ENCODE assay signal across 19 mouse cellular contexts in the genomic region with DNA sequence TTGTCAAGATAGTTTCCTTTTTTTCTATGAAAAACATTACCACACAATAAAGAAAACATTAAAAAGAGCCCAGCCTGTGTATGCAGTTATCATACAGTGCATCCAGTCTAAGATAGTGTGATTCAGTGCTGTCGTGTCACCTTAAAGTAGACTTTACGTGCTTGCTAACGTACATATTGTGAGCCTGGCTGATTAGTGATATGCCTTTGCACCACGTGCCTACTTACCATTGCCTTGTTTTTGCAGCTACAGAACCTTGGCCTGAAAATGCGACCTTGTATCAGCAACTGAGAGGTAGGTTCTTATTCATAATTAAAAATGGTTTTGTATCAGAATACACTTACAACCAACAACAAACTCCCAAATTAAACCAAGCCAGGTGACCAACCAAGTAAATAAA. TPM values are rescaled to one million over a fixed set of nuclear protein-coding genes. Genes with fewer than 3 reads are reported as not detected.
DNase-seq lines count a peak whose midpoint lies in the region; ATAC-seq and TF ChIP-seq lines count a peak whose summit lies in the region.
"Had no signal": no experiment of that assay in that cellular context is flagged by ENCODE, and none has a peak within 500 bp of the region (broad histone marks: within the 10 kb centered on the region; RNA-seq: fewer than 3 reads in every experiment).

No protein-coding gene starts in this region.

- H3K27me3 ChIP-seq in MEL (ENCODE audit: control insufficient read depth in 1 of 2, insufficient read depth in 2 of 2, low read length in 2 of 2) = no peaks in the 10 kb centered on the region
- no peaks in the 10 kb centered on the region for H3K27me3 ChIP-seq in liver, embryonic 15.5 days
- H3K27me3 ChIP-seq: embryonic facial prominence, embryonic 15.5 days; heart, embryonic 13.5 days; hindbrain, embryonic 15.5 days had no signal

- no peak overlapping the region for H3K4me3 ChIP-seq in MEL (ENCODE audit: control insufficient read depth in 1 of 2, insufficient read depth in 1 of 2, low read depth in 2 of 2, low read length in 2 of 2)
- no peak overlapping the region for H3K4me3 ChIP-seq in liver, embryonic 15.5 days (replicated peaks)
- H3K4me3 ChIP-seq: embryonic facial prominence, embryonic 15.5 days; erythroblast, embryonic 14.5 days; forebrain, embryonic 10.5 days; heart, embryonic 13.5 days; hindbrain, embryonic 15.5 days had no signal

- no peak for TF ChIP-seq CTCF in MEL (IDR thresholded peaks at IDR 0.05 in 2 of 3, conservative IDR thresholded peaks at IDR 0.05 in 1 of 3; ENCODE audit: control insufficient read depth in 1 of 3, insufficient read depth in 1 of 3, low read depth in 2 of 3, low read length in 3 of 3, poor library complexity in 1 of 3, severe bottlenecking in 1 of 3)

- peak; percentile 20 to 35; a peak in 1 of 4 replicates for TF ChIP-seq EP300 in MEL (IDR thresholded peaks at IDR 0.05; ENCODE audit: low read depth in 1 of 2, low read length in 2 of 2)

- H3K4me2 ChIP-seq in liver, embryonic 15.5 days = no peak overlapping the region
- H3K4me2 ChIP-seq: embryonic facial prominence, embryonic 15.5 days; heart, embryonic 13.5 days; hindbrain, embryonic 15.5 days had no signal

- no peak overlapping the region for H3K27ac ChIP-seq in MEL (ENCODE audit: control insufficient read depth, low read depth, low read length)
- peak overlapping the region; percentile 39; the same call in 1 of the 2 replicates for H3K27ac ChIP-seq in liver, embryonic 15.5 days (replicated peaks)
- H3K27ac ChIP-seq: embryonic facial prominence, embryonic 15.5 days; forebrain, embryonic 10.5 days; heart, embryonic 13.5 days had no signal

- peak; percentile 91 for ATAC-seq in liver, embryonic 15.5 days (ENCODE audit: insufficient read depth)
- ATAC-seq: forebrain, embryonic 14.5 days had no signal

- no peaks in the 10 kb centered on the region; the same call in 1 of the 2 replicates for H3K9me3 ChIP-seq in MEL (replicated peaks; ENCODE audit: insufficient read depth, low read length)
- H3K9me3 ChIP-seq in liver, embryonic 15.5 days (replicated peaks) = no peaks in the 10 kb centered on the region
- H3K9me3 ChIP-seq: embryonic facial prominence, embryonic 15.5 days; forebrain, embryonic 10.5 days; heart, embryonic 13.5 days; hindbrain, embryonic 15.5 days had no signal

- H3K79me2 ChIP-seq in MEL (ENCODE audit: control insufficient read depth, insufficient read depth, low read length, poor library complexity) = peaks cover 11% of the 10 kb centered on the region; the same call in 1 of the 2 replicates

- peaks cover 10 to 11% of the 10 kb centered on the region in 2 experiments for H3K4me1 ChIP-seq in MEL (ENCODE audit: control insufficient read depth in 1 of 2, insufficient read depth in 2 of 2, low read length in 2 of 2)
- peaks cover 13% of the 10 kb centered on the region for H3K4me1 ChIP-seq in liver, embryonic 15.5 days (replicated peaks)
- H3K4me1 ChIP-seq: forebrain, embryonic 10.5 days had no signal

- TF ChIP-seq POLR2A in MEL (IDR thresholded peaks at IDR 0.05; ENCODE audit: control insufficient read depth in 1 of 2, insufficient read depth in 1 of 2, low read depth in 1 of 2, low read length in 2 of 2, poor library complexity in 1 of 2) = no peak

- H3K9ac ChIP-seq in MEL (ENCODE audit: control insufficient read depth, low read depth, low read length, poor library complexity, severe bottlenecking) = no peak overlapping the region
- no peak overlapping the region for H3K9ac ChIP-seq in liver, embryonic 15.5 days
- H3K9ac ChIP-seq: embryonic facial prominence, embryonic 15.5 days; heart, embryonic 13.5 days; hindbrain, embryonic 15.5 days had no signal

- no peak for TF ChIP-seq RAD21 in MEL (IDR thresholded peaks at IDR 0.05; ENCODE audit: low read depth, low read length)

- H3K36me3 ChIP-seq in MEL (ENCODE audit: control insufficient read depth in 1 of 2, insufficient read depth in 2 of 2, low read length in 2 of 2) = peaks cover 1 to 18% of the 10 kb centered on the region in 2 experiments; a peak in 2 of 4 replicates
- H3K36me3 ChIP-seq in liver, embryonic 15.5 days (replicated peaks) = no peaks in the 10 kb centered on the region
- H3K36me3 ChIP-seq: embryonic facial prominence, embryonic 15.5 days; forebrain, embryonic 10.5 days; hindbrain, embryonic 15.5 days had no signal

- peak; percentile 21 for DNase-seq in adrenal gland, adult 8-10 months
- DNase-seq in adrenal gland, postnatal 10 days = no peak
- peak; percentile 46 for DNase-seq in MEL (ENCODE audit: low read depth, low spot score)
- DNase-seq in kidney, adult 9 months = no peak
- no peak for DNase-seq in cerebellum, adult 8-10 months
- no peak for DNase-seq in right cerebral cortex, adult 18-20 months
- DNase-seq: adrenal gland, postnatal 14 days; cerebellum, adult 2 months; cerebellum, postnatal 14 days; gastrocnemius, postnatal 36 days; heart, adult 11 months; heart, postnatal 36 days had no signal

- WGBS in liver, embryonic 15.5 days (ENCODE audit: insufficient replicate concordance) = 27% methylated on average over 5 of the region's 5 CpGs

TF ChIP-seq in MEL, 35 proteins besides CTCF, POLR2A, EP300 and RAD21:
- TF ChIP-seq GABPA (IDR thresholded peaks at IDR 0.05; ENCODE audit: low read depth, low read length) = no peak
- peak in 1 of 2 experiments; percentile 27; a peak in 1 of 4 replicates for TF ChIP-seq USF2 (IDR thresholded peaks at IDR 0.05; ENCODE audit: borderline replicate concordance in 1 of 2, insufficient read depth in 1 of 2, low read depth in 1 of 2, low read length in 2 of 2)
- TF ChIP-seq SIN3A (IDR thresholded peaks at IDR 0.05; ENCODE audit: low read length) = peak; percentile 56; the same call in 1 of the 2 replicates
- no peak for TF ChIP-seq CHD1 (IDR thresholded peaks at IDR 0.05; ENCODE audit: low read depth, low read length)
- no peak for TF ChIP-seq UBTF (IDR thresholded peaks at IDR 0.05; ENCODE audit: borderline replicate concordance, insufficient read depth, low read depth, low read length)
- TF ChIP-seq ELF1 (IDR thresholded peaks at IDR 0.05; ENCODE audit: low read depth, low read length) = no peak
- no peak for TF ChIP-seq MAFK (IDR thresholded peaks at IDR 0.05; ENCODE audit: borderline replicate concordance, low read depth, low read length)
- TF ChIP-seq MXI1 (IDR thresholded peaks at IDR 0.05; ENCODE audit: low read depth, low read length) = peak; percentile 64
- no peak for TF ChIP-seq E2F4 (IDR thresholded peaks at IDR 0.05; ENCODE audit: borderline replicate concordance, low read depth, low read length)
- TF ChIP-seq BHLHE40 (IDR thresholded peaks at IDR 0.05; ENCODE audit: borderline replicate concordance, low read depth, low read length) = 0 out of 2 replicates have a peak, but pooled peaks have one; percentile 53
- no peak for TF ChIP-seq MYB (IDR thresholded peaks at IDR 0.05; ENCODE audit: low read depth, low read length)
- TF ChIP-seq ZC3H11A (IDR thresholded peaks at IDR 0.05; ENCODE audit: low read depth, low read length) = no peak
- TF ChIP-seq GATA1 (IDR thresholded peaks at IDR 0.05; ENCODE audit: low read depth, low read length) = peak; percentile 61
- TF ChIP-seq MAX (IDR thresholded peaks at IDR 0.05; ENCODE audit: low read length) = peak; percentile 67
- TF ChIP-seq RCOR1 (IDR thresholded peaks at IDR 0.05; ENCODE audit: low read depth, low read length) = no peak
- 0 out of 2 replicates have a peak, but pooled peaks have one; percentile 25 for TF ChIP-seq MYC (IDR thresholded peaks at IDR 0.05; ENCODE audit: low read depth, low read length)
- no peak for TF ChIP-seq HCFC1 (IDR thresholded peaks at IDR 0.05; ENCODE audit: low read depth, low read length)
- TF ChIP-seq NRF1 (IDR thresholded peaks at IDR 0.05; ENCODE audit: insufficient read depth, low read depth, low read length, poor library complexity, severe bottlenecking) = no peak
- TF ChIP-seq USF1 (IDR thresholded peaks at IDR 0.05; ENCODE audit: low read depth, low read length) = peak; percentile 84
- TF ChIP-seq POLR2AphosphoS2 (IDR thresholded peaks at IDR 0.05; ENCODE audit: low read length) = no peak

RNA-seq across cellular contexts. Expression of gene Mtx2, which starts 21.4 kb away (rescaled TPM):
- total RNA-seq in adrenal gland, adult 8-10 months (2022) = 10 to 100 TPM; 55.4 to 98.2 (median 75.5) TPM
- 100 to 1,000 TPM; 107 to 135 TPM for total RNA-seq in adrenal gland, postnatal 10 days (2021)
- 81.9 and 85.0 TPM in 2 replicates for total RNA-seq in MEL (2012; rRNA removed)
- polyA plus RNA-seq in MEL (2012; ENCODE audit: insufficient read depth in 1 of 2, insufficient read length in 2 of 2, low read depth in 1 of 2, low replicate concordance in 2 of 2, missing spikeins in 1 of 2) = 1,000 to 10,000 TPM in 1 of 2 experiments, 100 to 1,000 TPM in 1; 152 to 1,244 TPM
- 47.1 and 55.3 TPM in 2 replicates for polyA plus RNA-seq in liver, embryonic 15.5 days (2015; fragmentation: Nextera tagmentation; extraction: Ambion mirVana)

Comparison
In these comparisons a context has a peak if more than half of its experiments do, and no peak if none do; other contexts are left out.
1. DNase-seq: peak in adrenal gland, adult 8-10 months (single experiment) and MEL (single experiment); none in adrenal gland, postnatal 10 days (single experiment), kidney, adult 9 months (single experiment), cerebellum, adult 8-10 months (single experiment) and right cerebral cortex, adult 18-20 months (single experiment).